In the genomic region with DNA sequence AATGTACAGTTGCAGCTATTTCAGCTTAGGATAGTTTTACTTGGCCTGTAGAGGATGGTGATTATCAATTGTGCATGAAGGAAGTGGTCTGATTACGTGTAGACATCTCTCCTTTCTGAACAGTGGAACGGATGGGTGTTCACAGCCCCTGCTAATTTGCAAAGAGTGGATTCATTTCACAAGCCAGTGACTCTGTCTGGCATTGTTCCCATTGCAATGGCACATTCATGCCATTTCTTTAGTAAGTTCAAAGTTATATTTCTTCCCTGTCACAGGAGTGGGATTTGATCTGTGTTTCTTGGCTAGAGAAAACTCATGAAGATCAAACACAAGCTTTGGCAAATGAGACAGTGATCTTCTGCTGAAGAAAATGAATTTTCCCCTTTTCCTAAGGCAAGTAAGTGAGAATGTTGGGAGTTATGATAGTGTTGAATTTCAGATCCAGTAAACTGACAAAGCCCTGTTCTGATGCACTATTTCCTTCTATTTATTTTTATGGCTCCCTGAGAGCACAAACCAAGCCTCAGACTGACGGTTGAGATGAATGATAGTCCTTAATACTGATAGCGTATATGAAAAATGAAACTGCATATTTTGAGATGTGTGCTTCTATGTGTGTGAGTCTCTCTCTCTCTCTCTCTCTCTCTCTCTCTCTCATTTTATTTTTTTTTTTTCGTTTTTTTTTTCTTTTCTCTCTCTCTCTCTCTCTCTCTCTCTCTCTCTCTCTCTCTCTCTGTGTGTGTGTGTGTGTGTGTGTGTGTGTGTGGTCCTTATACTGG, we compare ENCODE assay signal across 1 mouse cellular context.
TF ChIP-seq lines count a peak whose summit lies in the region.

No protein-coding gene starts in this region.

TF ChIP-seq in MEL, 35 proteins besides CTCF, POLR2A, EP300 and RAD21 (continued from another document):
- TF ChIP-seq ZC3H11A (IDR thresholded peaks at IDR 0.05; ENCODE audit: low read depth, low read length) (no peak), ZMIZ1 (IDR thresholded peaks at IDR 0.05; ENCODE audit: low read depth, low read length) (no peak), USF2 (IDR thresholded peaks at IDR 0.05; ENCODE audit: borderline replicate concordance in 1 of 2, insufficient read depth in 1 of 2, low read depth in 1 of 2, low read length in 2 of 2) (no peak), JUND (IDR thresholded peaks at IDR 0.05; ENCODE audit: low read depth, low read length) (peak; percentile 82; the same call in 1 of the 2 replicates), SIN3A (IDR thresholded peaks at IDR 0.05; ENCODE audit: low read length) (peak; percentile 31; the same call in 1 of the 2 replicates)
